Mouse (Mus musculus) right cerebral cortex, adult 18-20 months (tissue): Measurements from ENCODE around the gene Tmem108.

Source experiments
- DNase-seq: peaks from one replicate; pipeline ENCODE4 v3.0.0; 2022; ENCODE audit warnings: mixed read lengths

The Tmem108 gene

GRCm38 (mm10) chr9:103540518-103540917, 221.1 kb downstream of the Tmem108 start:
- no peak for DNase-seq

- DNase-seq: no peak
Measured at GRCm38 (mm10) chr9:103538047-103538816, 223.4 kb downstream of the Tmem108 start.

GRCm38 (mm10) chr9:103536059-103536634, 225.5 kb downstream of the Tmem108 start:
- no peak for DNase-seq

DNA sequence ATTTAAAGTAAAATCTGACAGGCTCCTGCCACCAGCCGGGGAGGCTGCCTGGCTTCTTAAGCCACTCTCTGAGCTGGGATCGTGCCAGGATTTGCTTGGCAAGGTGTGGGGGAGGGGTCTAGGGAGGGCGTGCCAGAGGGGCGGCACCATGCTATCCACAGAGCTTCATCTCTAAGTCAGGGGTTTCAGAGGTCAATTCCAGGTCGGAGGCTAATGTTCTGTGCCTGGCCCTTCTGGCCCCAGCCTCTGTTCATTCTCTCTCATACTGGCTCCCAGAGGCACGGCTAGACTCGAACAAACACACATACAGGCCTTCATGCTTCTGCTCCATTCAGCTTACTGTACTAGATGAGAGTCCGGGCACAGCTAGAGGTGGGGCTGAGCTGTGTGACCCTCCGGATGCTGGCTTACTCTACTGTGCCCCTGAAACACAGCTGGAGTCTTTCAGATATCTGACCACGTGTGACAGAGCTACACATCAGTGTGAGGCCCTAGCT, 236.5 kb downstream of the Tmem108 start:
- no peak for DNase-seq

- DNase-seq: no peak
Measured at GRCm38 (mm10) chr9:103524600-103524999, 237.0 kb downstream of the Tmem108 start.

- DNase-seq: no peak
Measured at GRCm38 (mm10) chr9:103523742-103524403, 237.8 kb downstream of the Tmem108 start.

DNA sequence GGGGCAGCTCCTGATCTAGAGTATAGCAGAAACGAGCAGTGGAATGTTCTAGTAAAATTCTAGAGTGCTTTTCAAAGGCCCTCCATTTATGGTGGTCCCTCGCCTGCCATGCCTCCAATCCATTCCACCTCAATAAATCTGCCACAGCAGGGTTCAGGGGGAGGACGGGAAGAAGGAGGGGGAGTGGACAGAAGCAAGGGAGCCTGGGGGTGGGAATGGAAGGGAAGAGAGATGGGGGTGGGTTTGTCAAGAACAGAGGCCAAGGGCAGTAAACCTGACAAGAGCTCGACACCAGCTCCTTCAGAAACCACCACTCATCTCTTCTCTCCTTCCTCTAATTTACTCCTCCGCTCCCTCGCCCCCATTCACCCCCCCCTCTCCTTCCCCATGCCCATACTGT, 238.6 kb downstream of the Tmem108 start:
- no peak for DNase-seq

DNA sequence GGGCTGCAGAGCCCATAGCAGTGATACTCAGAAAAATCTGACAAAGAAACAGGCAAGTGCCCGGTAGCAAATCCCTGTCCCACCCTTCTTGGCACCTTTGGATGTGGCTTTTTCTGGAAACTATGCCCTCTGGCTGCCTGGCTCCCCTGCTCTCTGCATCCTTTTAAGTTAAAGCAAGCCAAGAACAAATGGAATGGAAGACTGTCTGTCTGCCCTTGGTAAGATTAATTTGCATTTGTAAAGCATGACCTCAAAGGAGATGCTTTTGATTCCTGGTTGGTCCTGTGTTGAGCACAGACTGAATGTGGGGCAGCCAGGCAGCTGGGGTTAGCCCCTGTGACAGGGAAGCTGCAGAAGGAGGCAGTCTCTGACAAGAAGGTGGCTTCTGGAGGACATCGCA, 247.8 kb downstream of the Tmem108 start:
- DNase-seq: no peak

GRCm38 (mm10) chr9:103512257-103512656, 249.4 kb downstream of the Tmem108 start:
- DNase-seq: no peak

- DNase-seq: no peak
Measured at GRCm38 (mm10) chr9:103506968-103507584, 254.6 kb downstream of the Tmem108 start.

DNA sequence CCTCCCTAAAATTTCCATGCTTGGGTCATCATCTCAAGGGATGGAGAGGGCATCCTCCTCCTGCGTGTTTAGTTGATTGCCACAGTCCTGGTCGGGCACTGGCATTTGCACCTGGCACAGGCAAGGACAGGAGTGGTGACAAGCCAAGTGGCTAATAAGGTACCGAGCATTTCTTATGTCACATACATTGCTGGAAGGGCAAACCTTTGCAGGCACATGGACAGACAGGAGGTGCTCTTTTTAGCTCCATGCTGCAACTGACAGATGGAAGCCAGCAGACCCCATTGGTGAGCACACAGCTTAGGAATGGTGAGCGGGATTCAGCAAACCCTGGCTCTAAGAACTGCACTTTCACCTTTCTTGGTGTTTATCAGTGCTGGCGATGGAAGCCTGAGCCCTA, 256.6 kb downstream of the Tmem108 start:
- no peak for DNase-seq

GRCm38 (mm10) chr9:103504646-103505045, 257.0 kb downstream of the Tmem108 start:
- DNase-seq: no peak

- DNase-seq: no peak
Measured at GRCm38 (mm10) chr9:103503586-103504298, 257.9 kb downstream of the Tmem108 start.

- DNase-seq: no peak
Measured at GRCm38 (mm10) chr9:103502655-103503054, 259.0 kb downstream of the Tmem108 start.

DNA sequence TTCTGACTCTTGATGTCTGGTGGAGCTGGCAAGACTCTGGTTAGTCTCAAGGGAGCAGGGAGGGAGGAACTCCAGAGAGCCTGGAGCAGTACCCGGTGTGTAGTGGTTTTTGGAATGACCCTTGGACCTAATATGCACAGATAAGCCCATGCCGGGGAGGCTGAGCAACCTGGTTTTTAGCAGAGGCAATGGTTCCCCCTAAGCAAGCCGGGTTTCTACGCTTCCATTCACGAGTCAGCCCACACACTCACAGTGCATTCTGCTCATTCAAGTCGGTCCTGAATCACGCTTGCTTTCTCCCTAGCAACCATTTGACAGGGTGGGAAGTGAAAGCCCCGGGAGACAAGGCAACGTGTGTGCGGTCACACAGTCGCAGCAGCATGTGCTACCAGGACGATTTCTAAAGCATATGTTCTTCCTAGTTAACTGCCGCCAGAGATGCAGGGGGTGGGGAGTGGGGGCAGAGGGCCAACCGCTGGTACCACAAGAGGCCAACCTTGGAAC, 259.7 kb downstream of the Tmem108 start:
- DNase-seq: peak; percentile 87

DNA sequence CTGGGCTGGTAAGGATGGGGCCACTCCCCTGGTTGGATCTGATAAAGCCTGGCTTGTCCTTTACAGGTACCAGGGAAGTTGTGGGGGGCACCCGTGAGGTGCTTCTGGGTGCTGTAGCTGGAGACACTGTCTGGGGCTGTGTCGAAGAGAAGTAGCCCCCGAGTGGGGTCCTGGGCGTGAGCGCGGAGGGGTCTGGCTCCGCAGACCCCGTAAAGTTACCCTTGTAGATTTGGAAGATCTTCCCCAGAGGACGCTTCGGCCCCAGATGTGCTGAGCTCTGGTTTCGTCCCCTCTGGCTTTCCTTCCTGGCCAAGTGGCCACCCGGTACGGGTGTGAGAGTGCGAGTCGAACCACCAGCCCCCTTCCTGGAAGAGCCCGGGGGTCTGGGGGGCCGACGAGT, 262.3 kb downstream of the Tmem108 start:
- no peak for DNase-seq

- DNase-seq: no peak
Measured at GRCm38 (mm10) chr9:103498699-103499098, 262.9 kb downstream of the Tmem108 start.

- no peak for DNase-seq
Measured at GRCm38 (mm10) chr9:103495391-103495790, 266.2 kb downstream of the Tmem108 start.

DNA sequence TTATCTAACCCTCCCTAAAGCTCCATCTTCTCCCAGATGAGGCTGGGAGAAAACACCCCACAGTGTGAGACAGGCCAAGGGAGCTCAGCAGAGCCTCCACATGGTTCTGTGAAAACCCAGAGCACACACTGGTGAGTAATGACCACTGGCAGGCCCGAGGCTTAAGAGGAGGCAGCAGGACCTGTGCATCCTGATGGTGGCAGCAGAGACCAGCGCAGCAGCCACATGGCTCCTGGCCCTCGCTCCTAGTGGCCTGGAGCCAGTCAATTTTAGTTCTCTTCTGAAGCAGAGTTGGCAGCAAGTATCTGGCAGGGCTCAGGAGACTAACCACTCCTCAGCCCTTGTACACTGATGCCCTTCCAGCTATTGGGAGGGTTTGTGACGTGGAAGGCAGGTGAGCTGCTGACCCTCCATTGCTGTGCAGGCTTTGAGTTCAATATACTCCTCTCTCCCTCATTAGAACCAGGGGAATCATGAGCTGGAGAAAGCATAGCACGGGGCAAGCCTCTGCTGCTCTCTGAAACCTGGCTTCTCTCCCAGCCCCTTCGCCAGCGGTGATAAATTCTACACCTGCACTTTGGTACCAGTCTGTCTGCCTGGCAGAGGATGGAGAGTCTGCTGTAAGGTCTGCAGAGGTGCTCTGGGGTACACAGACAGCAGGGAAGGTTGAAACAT, 267.2 kb downstream of the Tmem108 start:
- DNase-seq: peak; percentile 86

GRCm38 (mm10) chr9:103491985-103492384, 269.7 kb downstream of the Tmem108 start:
- DNase-seq: no peak

DNA sequence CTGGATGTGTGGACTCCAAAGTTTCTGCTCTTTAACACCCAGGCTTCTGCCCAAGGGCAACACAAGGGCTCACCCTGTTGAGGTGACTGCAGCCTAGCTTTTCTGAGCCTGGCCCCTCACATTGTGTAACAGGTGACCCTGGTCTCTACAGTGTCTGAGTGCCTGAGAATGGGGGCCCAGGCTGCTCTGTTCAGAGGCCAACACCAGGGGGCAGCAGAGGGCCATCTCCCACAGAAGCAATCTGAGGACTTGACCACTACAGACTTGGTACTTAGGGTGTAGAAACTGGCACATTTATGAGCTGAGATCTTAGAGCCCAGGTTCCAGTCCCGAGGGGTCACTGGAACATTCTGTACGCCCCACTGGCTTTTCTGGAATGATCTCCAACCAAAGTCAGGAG, 271.2 kb downstream of the Tmem108 start:
- DNase-seq: peak; percentile 64

- DNase-seq: no peak
Measured at GRCm38 (mm10) chr9:103489883-103490282, 271.8 kb downstream of the Tmem108 start.
